Mouse (Mus musculus) intestine, embryonic 15.5 days (tissue): ENCODE results near the gene Slc25a23. TPM values are rescaled to one million over a fixed set of nuclear protein-coding genes. Genes with fewer than 3 reads are reported as not detected.

Experiments
- ATAC-seq: fragments of 200-750 bp; cut with Nextera tagmentation; 2 replicates; pipeline ENCODE4 v1.8.0; 2017; ENCODE audit warnings: moderate TSS enrichment, moderate library complexity
- H3K27ac ChIP-seq: fragments of 300-500 bp; sonication (generic); 2 replicates; pipeline ENCODE4 v1.5.1; 2015; ENCODE audit warnings: mild to moderate bottlenecking, inconsistent platforms
- H3K27me3 ChIP-seq: fragments of 300-500 bp; sonication (generic); replicated peaks from 2 replicates; pipeline ENCODE4 v1.6.1; 2015; ENCODE audit warnings: inconsistent platforms
- H3K36me3 ChIP-seq: fragments of 300-500 bp; sonication (generic); 2 replicates; pipeline ENCODE4 v1.6.1; 2015; ENCODE audit warnings: inconsistent platforms
- H3K4me1 ChIP-seq: fragments of 300-500 bp; sonication (generic); replicated peaks from 2 replicates; pipeline ENCODE4 v1.6.1; 2015; ENCODE audit warnings: inconsistent platforms
- H3K4me2 ChIP-seq: fragments of 300-500 bp; sonication (generic); replicated peaks from 2 replicates; pipeline ENCODE4 v1.6.1; 2015; ENCODE audit warnings: mild to moderate bottlenecking, inconsistent platforms
- H3K4me3 ChIP-seq: fragments of 300-500 bp; sonication (generic); replicated peaks from 2 replicates; pipeline ENCODE4 v1.5.1; 2015; ENCODE audit warnings: inconsistent platforms
- H3K9ac ChIP-seq: fragments of 300-500 bp; sonication (generic); 2 replicates; pipeline ENCODE4 v1.6.1; 2015; ENCODE audit warnings: inconsistent platforms
- H3K9me3 ChIP-seq: fragments of 300-500 bp; sonication (generic); 2 replicates; pipeline ENCODE4 v1.6.1; 2016; ENCODE audit warnings: inconsistent platforms
- WGBS: fragments of 180-500 bp; shearing (Covaris S2); methylation state at CpG from one replicate; pipeline ENCODE4 v1.1.7; 2015; 5-methylcytosine and 5-hydroxymethylcytosine counted together
- polyA plus RNA-seq: library from polyadenylated mRNA; unstranded; fragments of >200 nt; fragmentation: Nextera tagmentation; extraction: Ambion mirVana; gene quantifications from 2 replicates; pipeline ENCODE4 v1.2.1, GENCODE M21; 2015

Gene Slc25a23
- polyA plus RNA-seq, 1 experiment from 2014 or later, result 7.8 TPM

GRCm38 (mm10) chr17:57007137-57007905 lies 52.3 kb downstream of the Slc25a23 start:
- Histone ChIP-seq H3K4me1 (0 out of 2 replicates have a peak, but pooled peaks cover 7% of the 10 kb centered on the region), H3K27ac (no peak overlapping the region), H3K27me3 (no peaks in the 10 kb centered on the region), H3K9ac (no peak overlapping the region), H3K4me3 (no peak overlapping the region), H3K9me3 (no peaks in the 10 kb centered on the region), H3K36me3 (peaks cover 48% of the 10 kb centered on the region), H3K4me2 (no peak overlapping the region)
- ATAC-seq, result no peak
- WGBS, result 94% methylated on average over 13 of the region's 13 CpGs

- Histone ChIP-seq H3K9ac (no peak overlapping the region), H3K27ac (no peak overlapping the region), H3K27me3 (no peaks in the 10 kb centered on the region), H3K4me2 (no peak overlapping the region), H3K36me3 (peaks cover 48% of the 10 kb centered on the region), H3K4me3 (no peak overlapping the region), H3K4me1 (no peaks in the 10 kb centered on the region), H3K9me3 (no peaks in the 10 kb centered on the region)
- 88% methylated on average over 7 of the region's 7 CpGs for WGBS
- ATAC-seq, result no peak
Observed at GRCm38 (mm10) chr17:57003994-57004393, 55.7 kb downstream of the Slc25a23 start.

- Histone ChIP-seq H3K36me3 (peaks cover 34% of the 10 kb centered on the region), H3K4me3 (no peak overlapping the region), H3K4me2 (no peak overlapping the region), H3K27ac (no peak overlapping the region), H3K4me1 (peaks cover 5% of the 10 kb centered on the region), H3K27me3 (no peaks in the 10 kb centered on the region), H3K9me3 (no peaks in the 10 kb centered on the region), H3K9ac (no peak overlapping the region)
- 46% methylated on average over 8 of the region's 8 CpGs for WGBS
- no peak for ATAC-seq
Observed at GRCm38 (mm10) chr17:57001228-57001627, 58.4 kb downstream of the Slc25a23 start.

GRCm38 (mm10) chr17:56999968-57000609 lies 59.6 kb downstream of the Slc25a23 start, which contains the start of gene Pspn:
Pspn (minus strand) TSS chr17:57000018.
- Histone ChIP-seq H3K27ac (no peak within 1 kb of the TSS), H3K27me3 (no peaks in the 10 kb centered on the region), H3K36me3 (peaks cover 25% of the 10 kb centered on the region), H3K9ac (no peak within 1 kb of the TSS), H3K9me3 (no peaks in the 10 kb centered on the region), H3K4me1 (peaks cover 5% of the 10 kb centered on the region), H3K4me2 (no peak within 1 kb of the TSS), H3K4me3 (no peak within 1 kb of the TSS)
- WGBS, result 87% methylated on average over 9 of the region's 9 CpGs
- no peak for ATAC-seq

- Histone ChIP-seq H3K4me2 (no peak overlapping the region), H3K27me3 (no peaks in the 10 kb centered on the region), H3K4me3 (no peak overlapping the region), H3K9ac (no peak overlapping the region), H3K27ac (no peak overlapping the region), H3K36me3 (peaks cover 22% of the 10 kb centered on the region), H3K4me1 (peaks cover 5% of the 10 kb centered on the region), H3K9me3 (no peaks in the 10 kb centered on the region)
- ATAC-seq, result no peak
- WGBS, result 92% methylated on average over 9 of the region's 9 CpGs
Observed at GRCm38 (mm10) chr17:56999414-56999813, 60.2 kb downstream of the Slc25a23 start.

GRCm38 (mm10) chr17:56997029-56997667 lies 62.5 kb downstream of the Slc25a23 start, which contains the start of gene Alkbh7:
Alkbh7 (plus strand) TSS chr17:56997339.
- no peaks in the 10 kb centered on the region for H3K9me3 ChIP-seq
- H3K4me3 ChIP-seq, result peak within 1 kb of the TSS; percentile 91
- WGBS, result under 1% methylated on average over 38 of the region's 38 CpGs
- peaks cover 5% of the 10 kb centered on the region for H3K4me1 ChIP-seq
- H3K9ac ChIP-seq, result peak within 1 kb of the TSS; percentile 63
- H3K4me2 ChIP-seq, result peak within 1 kb of the TSS; percentile 83
- peaks cover 26% of the 10 kb centered on the region for H3K36me3 ChIP-seq
- peak; percentile 100 for ATAC-seq
- no peaks in the 10 kb centered on the region for H3K27me3 ChIP-seq
- H3K27ac ChIP-seq, result peak within 1 kb of the TSS; percentile 79

GRCm38 (mm10) chr17:56996506-56996905 lies 63.2 kb downstream of the Slc25a23 start:
- 66% methylated on average over 2 of the region's 2 CpGs for WGBS
- H3K4me1 ChIP-seq, result peaks cover 8% of the 10 kb centered on the region
- H3K9ac ChIP-seq, result 0 out of 2 replicates have a peak overlapping the region, but pooled peaks have one; percentile 8
- H3K27ac ChIP-seq, result no peak overlapping the region
- H3K4me3 ChIP-seq, result peak overlapping the region; percentile 91; the same call in 1 of the 2 replicates
- no peaks in the 10 kb centered on the region for H3K9me3 ChIP-seq
- peak overlapping the region; percentile 83; the same call in 1 of the 2 replicates for H3K4me2 ChIP-seq
- ATAC-seq, result 0 out of 2 replicates have a peak, but pooled peaks have one; percentile 1
- H3K27me3 ChIP-seq, result no peaks in the 10 kb centered on the region
- peaks cover 26% of the 10 kb centered on the region for H3K36me3 ChIP-seq

- Histone ChIP-seq H3K27ac (no peak overlapping the region), H3K4me2 (no peak overlapping the region), H3K36me3 (peaks cover 26% of the 10 kb centered on the region), H3K27me3 (no peaks in the 10 kb centered on the region), H3K4me1 (peaks cover 14% of the 10 kb centered on the region), H3K4me3 (no peak overlapping the region), H3K9ac (no peak overlapping the region), H3K9me3 (no peaks in the 10 kb centered on the region)
- 88% methylated on average over 8 of the region's 8 CpGs for whole genome bisulfite sequencing
- ATAC-seq, result no peak
Observed at GRCm38 (mm10) chr17:56995046-56995445, 64.6 kb downstream of the Slc25a23 start.

Other genes with a start within 250 kb of the Slc25a23 start
- 3.1 and 4.4 TPM in 2 replicates for gene Rfx2, start 228.8 kb downstream of the Slc25a23 start, polyA plus RNA-seq
- not detected in 2 replicates for gene Acsbg2, start 185.4 kb downstream of the Slc25a23 start, polyA plus RNA-seq
- gene 1700061G19Rik, start 184.4 kb downstream of the Slc25a23 start, polyA plus RNA-seq, result 0.15 and 0.19 TPM in 2 replicates
- 39.9 and 40.2 TPM in 2 replicates for gene Mllt1, start 124.4 kb downstream of the Slc25a23 start, polyA plus RNA-seq
- gene Acer1, start 77.7 kb downstream of the Slc25a23 start, polyA plus RNA-seq, result 0.46 and 1.00 TPM in 2 replicates
- 149 and 166 TPM in 2 replicates for gene Clpp, start 69.6 kb downstream of the Slc25a23 start, polyA plus RNA-seq
- 41.1 and 42.4 TPM in 2 replicates for gene Alkbh7, start 62.5 kb downstream of the Slc25a23 start, polyA plus RNA-seq
- 0.45 TPM in 1 of 2 replicates, not detected in the other for gene Pspn, start 59.8 kb downstream of the Slc25a23 start, polyA plus RNA-seq
- gene Gtf2f1, start 48.6 kb downstream of the Slc25a23 start, polyA plus RNA-seq, result 60.0 and 61.8 TPM in 2 replicates
- gene Gm17949, start 48.4 kb downstream of the Slc25a23 start, polyA plus RNA-seq, result 0.24 and 0.42 TPM in 2 replicates
- gene Khsrp, start 28.3 kb downstream of the Slc25a23 start, polyA plus RNA-seq, result 37.5 and 38.9 TPM in 2 replicates
- not detected in 2 replicates for gene Slc25a41, start 18.2 kb downstream of the Slc25a23 start, polyA plus RNA-seq
- gene Crb3, start 758 bp downstream of the Slc25a23 start, polyA plus RNA-seq, result 90.2 and 91.6 TPM in 2 replicates
- 6.5 and 6.7 TPM in 2 replicates for gene Dennd1c, start 18.7 kb upstream of the Slc25a23 start, polyA plus RNA-seq
- 24.2 and 27.1 TPM in 2 replicates for gene Tubb4a, start 27.9 kb upstream of the Slc25a23 start, polyA plus RNA-seq
- gene Tnfsf9, start 45.5 kb upstream of the Slc25a23 start, polyA plus RNA-seq, result 8.3 and 8.9 TPM in 2 replicates
- 0.23 TPM in 1 of 2 replicates, not detected in the other for gene Cd70, start 89.9 kb upstream of the Slc25a23 start, polyA plus RNA-seq
- gene Tnfsf14, start 134.3 kb upstream of the Slc25a23 start, polyA plus RNA-seq, result 0.23 and 0.29 TPM in 2 replicates
- 4.3 and 7.7 TPM in 2 replicates for gene C3, start 168.3 kb upstream of the Slc25a23 start, polyA plus RNA-seq
- 32.6 and 34.7 TPM in 2 replicates for gene Gpr108, start 188.6 kb upstream of the Slc25a23 start, polyA plus RNA-seq
- 45.2 and 46.1 TPM in 2 replicates for gene Trip10, start 189.6 kb upstream of the Slc25a23 start, polyA plus RNA-seq
- 3.2 TPM in 2 replicates for gene Vav1, start 219.2 kb upstream of the Slc25a23 start, polyA plus RNA-seq